ENCODE assay signal across 16 mouse cellular contexts in genomic region chr7:16489948-16490347, GRCm38 (mm10). TPM values are rescaled to one million over a fixed set of nuclear protein-coding genes. Genes with fewer than 3 reads are reported as not detected.
A peak's percentile ranks its signal among the peaks of the same experiment; 100 is the strongest.
DNase-seq lines count a peak whose midpoint lies in the region; ATAC-seq and TF ChIP-seq lines count a peak whose summit lies in the region.
"Had no signal": no experiment of that assay in that cellular context is flagged by ENCODE, and none has a peak within 500 bp of the region (broad histone marks: within the 10 kb centered on the region; RNA-seq: fewer than 3 reads in every experiment).

No protein-coding gene starts in this region.

- intact Hi-C loops in gastrocnemius, postnatal 14 days (cut with DNase I; ENCODE audit: low total_unique reads), result no loop called here
- intact Hi-C loops in left cerebral cortex, postnatal 4 days (cut with DNase I), result loop anchor here (5.0 kb wide), 1 partner anchor 127 kb away; no protein-coding TSS in a partner anchor
- intact Hi-C loops in left cerebral cortex, postnatal 36 days (cut with DNase I), result loop anchor here (5.0 kb wide), 1 partner anchor 127 kb away; no protein-coding TSS in a partner anchor

- CTCF ChIA-PET in Patski (lab: Charles Lee), result interaction anchor here (0.7 to 3.2 kb wide), 14 partner anchors 10 to 134 kb away, joined by 3 to 25 read pairs (median 5); partner anchors contain the start of gene Sae1

- H3K4me1 ChIP-seq in E14TG2a.4 (replicated peaks; ENCODE audit: low read depth, low read length), result peaks cover 8% of the 10 kb centered on the region; the same call in 1 of the 2 replicates
- no peaks in the 10 kb centered on the region for H3K4me1 ChIP-seq in midbrain, embryonic 13.5 days (replicated peaks)
- H3K4me1 ChIP-seq: embryonic facial prominence, embryonic 12.5 days; forebrain, embryonic 15.5 days; heart, embryonic 15.5 days; midbrain, embryonic 10.5 days; neural tube, embryonic 12.5 days had no signal

- TF ChIP-seq CTCF in E14TG2a.4 (conservative IDR thresholded peaks at IDR 0.05; ENCODE audit: low read length) (peak; percentile 73), Patski (IDR thresholded peaks at IDR 0.05) (peak; percentile 79)

- peak; percentile 30 for DNase-seq in gastrocnemius, postnatal 14 days
- DNase-seq in gastrocnemius, adult 8-10 months (ENCODE audit: low spot score in 2 of 2), result no peak
- peak; percentile 33 for DNase-seq in left cerebral cortex, postnatal 4 days
- DNase-seq in left cerebral cortex, postnatal 36 days (ENCODE audit: low spot score in 2 of 2), result no peak
- no peak for DNase-seq in Patski (ENCODE audit: low read depth, low spot score)

- H3K9ac ChIP-seq in midbrain, embryonic 13.5 days (replicated peaks), result no peak overlapping the region
- H3K9ac ChIP-seq: embryonic facial prominence, embryonic 12.5 days; forebrain, embryonic 15.5 days; heart, embryonic 15.5 days; liver, embryonic 14.5 days; neural tube, embryonic 12.5 days had no signal

- no peak overlapping the region for H3K27ac ChIP-seq in midbrain, embryonic 13.5 days
- H3K27ac ChIP-seq: embryonic facial prominence, embryonic 12.5 days; forebrain, embryonic 15.5 days; heart, embryonic 15.5 days; liver, embryonic 14.5 days; midbrain, embryonic 10.5 days; neural tube, embryonic 12.5 days; stomach, postnatal 0 days had no signal

- POLR2A ChIA-PET in Patski (lab: Charles Lee), result interaction anchor here (0.7 kb wide), 1 partner anchor 10 kb away, joined by 3 read pairs; no protein-coding TSS in a partner anchor

- H3K36me3 ChIP-seq in E14TG2a.4 (ENCODE audit: insufficient read depth, low read length), result peaks cover under 1% of the 10 kb centered on the region; the same call in 1 of the 2 replicates
- H3K36me3 ChIP-seq in midbrain, embryonic 13.5 days, result peaks cover 3% of the 10 kb centered on the region
- H3K36me3 ChIP-seq: embryonic facial prominence, embryonic 12.5 days; heart, embryonic 15.5 days; neural tube, embryonic 12.5 days had no signal

- H3K9me3 ChIP-seq in E14TG2a.4 (ENCODE audit: low read length), result no peaks in the 10 kb centered on the region
- no peaks in the 10 kb centered on the region for H3K9me3 ChIP-seq in midbrain, embryonic 13.5 days
- H3K9me3 ChIP-seq: embryonic facial prominence, embryonic 12.5 days; forebrain, embryonic 15.5 days; heart, embryonic 15.5 days; midbrain, embryonic 10.5 days; neural tube, embryonic 12.5 days had no signal

- in situ Hi-C loops in Patski (cut with MboI; ENCODE audit: low pct_unique_long_range_greater_than_20kb), result no loop called here

- WGBS in midbrain, embryonic 13.5 days, result 87% methylated on average over 9 of the region's 9 CpGs

- ATAC-seq in Patski, result peak; percentile 64
- ATAC-seq in midbrain, embryonic 13.5 days, result no peak
- no peak for ATAC-seq in erythroblast, adult 5-6 weeks (replicated peaks; ENCODE audit: low FRiP score, poor library complexity, severe bottlenecking)
- ATAC-seq: forebrain, embryonic 15.5 days; inflammation-experienced regulatory T-cells, adult 6 months had no signal

- H3K4me3 ChIP-seq in E14TG2a.4 (replicated peaks; ENCODE audit: low read length), result peak overlapping the region; percentile 41; the same call in 1 of the 2 replicates
- no peak overlapping the region for H3K4me3 ChIP-seq in midbrain, embryonic 13.5 days (replicated peaks)
- H3K4me3 ChIP-seq: embryonic facial prominence, embryonic 12.5 days; forebrain, embryonic 15.5 days; heart, embryonic 15.5 days; midbrain, embryonic 10.5 days; neural tube, embryonic 12.5 days had no signal

- H3K27me3 ChIP-seq in E14TG2a.4 (ENCODE audit: insufficient read depth, low read length) (peaks cover 12% of the 10 kb centered on the region; the same call in 1 of the 2 replicates), Patski (no peaks in the 10 kb centered on the region)
- no peaks in the 10 kb centered on the region for H3K27me3 ChIP-seq in midbrain, embryonic 13.5 days
- H3K27me3 ChIP-seq: embryonic facial prominence, embryonic 12.5 days; forebrain, embryonic 15.5 days; heart, embryonic 15.5 days; neural tube, embryonic 12.5 days had no signal

- no peak overlapping the region for H3K4me2 ChIP-seq in midbrain, embryonic 13.5 days (replicated peaks)
- H3K4me2 ChIP-seq: embryonic facial prominence, embryonic 12.5 days; forebrain, embryonic 15.5 days; heart, embryonic 15.5 days; neural tube, embryonic 12.5 days had no signal

RNA-seq across cellular contexts. Expression of gene Npas1, which starts 12.4 kb away (rescaled TPM):
- total RNA-seq in gastrocnemius, postnatal 14 days (2021), result not detected
- not detected for total RNA-seq in gastrocnemius, adult 8-10 months (2022)
- total RNA-seq in left cerebral cortex, postnatal 4 days (2021), result 10 to 100 TPM; 22.8 to 24.6 TPM
- 1 to 10 TPM; 9.9 to 10.0 TPM for total RNA-seq in left cerebral cortex, postnatal 36 days (2021)
- polyA plus RNA-seq in Patski (2021), result 0.67 TPM
- polyA plus RNA-seq in midbrain, embryonic 13.5 days (2015; fragmentation: Nextera tagmentation; extraction: Ambion mirVana), result 2.3 and 3.3 TPM in 2 replicates
- total RNA-seq in erythroblast, adult 5-6 weeks (2015; ENCODE audit: low replicate concordance), result not detected in 2 replicates
- total RNA-seq in erythroblast, adult 5-6 weeks (2017; ENCODE audit: low replicate concordance), result not detected in 2 replicates
- polyA plus RNA-seq: liver, embryonic 14.5 days had no signal

RNA-seq across cellular contexts. Expression of gene Tmem160, which starts 37.4 kb away (rescaled TPM):
- 10 to 100 TPM; 23.2 to 28.7 TPM for total RNA-seq in gastrocnemius, postnatal 14 days (2021)
- 10 to 100 TPM; 54.7 to 73.2 (median 60.1) TPM for total RNA-seq in gastrocnemius, adult 8-10 months (2022)
- 10 to 100 TPM; 61.8 to 66.8 TPM for total RNA-seq in left cerebral cortex, postnatal 4 days (2021)
- 10 to 100 TPM; 62.3 to 85.7 TPM for total RNA-seq in left cerebral cortex, postnatal 36 days (2021)
- 86.0 TPM for polyA plus RNA-seq in Patski (2021)
- polyA plus RNA-seq in midbrain, embryonic 13.5 days (2015; fragmentation: Nextera tagmentation; extraction: Ambion mirVana), result 48.1 and 59.4 TPM in 2 replicates
- 8.2 TPM in 1 of 2 replicates, not detected in the other for total RNA-seq in erythroblast, adult 5-6 weeks (2015; ENCODE audit: low replicate concordance)
- 4.6 and 6.1 TPM in 2 replicates for total RNA-seq in erythroblast, adult 5-6 weeks (2017; ENCODE audit: low replicate concordance)

Comparison
In these comparisons a context has a peak if more than half of its experiments do, and no peak if none do; other contexts are left out.
1. DNase-seq: peak in gastrocnemius, postnatal 14 days (single experiment) and left cerebral cortex, postnatal 4 days (single experiment); none in gastrocnemius, adult 8-10 months (0 of 2), left cerebral cortex, postnatal 36 days (0 of 2) and Patski (single experiment).
2. RNA of gene Npas1, which starts 12.4 kb away (total RNA-seq): 22.8 to 24.6 TPM in left cerebral cortex, postnatal 4 days and 9.9 to 10.0 TPM in left cerebral cortex, postnatal 36 days; not detected in gastrocnemius, postnatal 14 days, not detected in gastrocnemius, adult 8-10 months and not detected in erythroblast, adult 5-6 weeks; every median in the first group is over 4 times any median in the second.